Mouse (Mus musculus) pancreas, adult 10 weeks (tissue): Measurements from ENCODE around the gene Gpr165. TPM values are rescaled to one million over a fixed set of nuclear protein-coding genes. Genes with fewer than 3 reads are reported as not detected.

Source experiments
- polyA plus RNA-seq: library from polyadenylated mRNA; stranded (reverse); fragments of 350-450 nt; fragmentation: Illumina TruSeq; extraction: RNeasy Lipid Tissue Mini Kit (QIAGEN cat#74804); gene quantifications from one replicate; pipeline ENCODE4 v1.2.3, GENCODE M21; 2015; ENCODE audit warnings: low read depth, low replicate concordance; ENCODE audit not compliant: insufficient read depth

Gpr165 gene
- polyA plus RNA-seq: not detected

DNA sequence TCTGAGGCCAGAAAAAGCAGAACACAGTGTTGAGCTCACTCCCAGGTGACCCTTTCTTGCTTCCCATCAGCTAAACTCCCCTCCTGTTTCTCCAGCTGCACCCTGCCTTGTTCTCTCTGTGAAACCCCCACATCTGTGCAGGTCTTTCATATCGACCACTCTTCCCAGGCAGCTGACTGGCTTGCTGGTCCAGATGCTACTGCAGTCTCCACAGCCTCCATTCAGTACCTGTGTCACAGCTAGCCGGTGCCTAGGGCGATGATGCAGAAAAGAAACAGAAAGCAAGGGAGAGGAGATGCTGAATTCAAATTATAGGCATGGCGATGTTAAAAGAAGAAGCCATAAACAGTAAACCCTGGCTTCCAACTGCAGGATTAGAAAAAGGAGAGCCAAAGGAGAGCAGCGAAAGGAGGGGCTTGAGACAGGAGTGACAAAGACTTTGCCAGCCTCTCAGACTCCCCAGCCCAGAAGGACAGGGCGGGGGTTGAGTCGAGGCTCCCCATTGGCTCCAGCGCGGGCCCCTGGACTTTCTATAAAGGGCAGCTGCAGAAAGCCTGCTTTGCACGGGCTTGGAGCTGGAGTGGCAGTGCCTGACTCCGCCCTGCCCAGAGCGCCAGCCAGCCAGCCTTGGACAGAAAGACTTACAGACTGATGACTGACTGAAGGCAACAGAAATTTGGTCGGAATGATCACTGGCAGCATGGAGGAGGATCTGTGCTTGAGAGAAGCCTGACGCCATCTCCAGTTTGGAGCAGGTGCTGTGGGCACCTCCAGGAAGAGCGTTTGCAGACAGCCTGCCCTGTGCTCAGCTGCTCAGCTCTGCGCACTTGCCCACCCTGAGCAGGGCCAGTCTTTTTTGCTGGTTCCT lies at the start of gene Gpr165:
Gpr165 (plus strand) TSS at position 535 of the 868 bp plus-strand sequence.

